Mouse (Mus musculus) neutrophil, adult 65 days (primary cell): ENCODE data around the gene Zfx. TPM values are rescaled to one million over a fixed set of nuclear protein-coding genes. Genes with fewer than 3 reads are reported as not detected.

Source experiments
- total RNA-seq: library from RNA; stranded (reverse); gene quantifications from 2 replicates; pipeline ENCODE4 v1.2.4, GENCODE M21; 2023

Gene Zfx
- total RNA-seq, result 37.5 and 55.2 TPM in 2 replicates

GRCm38 (mm10) chrX:94123059-94123839 is at the start of gene Zfx:
TSS of gene Zfx (minus strand) at chrX:94123702.

Other genes starting within 250 kb of the Zfx start
- not detected in 2 replicates for gene AU015836, start 155.0 kb downstream of the Zfx start, total RNA-seq
- 53.5 and 56.0 TPM in 2 replicates for gene Eif2s3x, start 89.2 kb upstream of the Zfx start, total RNA-seq
- 8.0 and 15.1 TPM in 2 replicates for gene Klhl15, start 110.9 kb upstream of the Zfx start, total RNA-seq
- not detected in 2 replicates for gene Fam90a1b, start 243.1 kb upstream of the Zfx start, total RNA-seq
- gene Apoo, start 243.4 kb upstream of the Zfx start, total RNA-seq, result 2.5 and 5.1 TPM in 2 replicates